8 mouse cellular contexts compared by ENCODE assay signal in genomic region chr2:152670983-152671641, GRCm38 (mm10). TPM values are rescaled to one million over a fixed set of nuclear protein-coding genes. Genes with fewer than 3 reads are reported as not detected.
DNase-seq lines count a peak whose midpoint lies in the region; ATAC-seq and TF ChIP-seq lines count a peak whose summit lies in the region.
"Had no signal": no experiment of that assay in that cellular context is flagged by ENCODE, and none has a peak within 500 bp of the region (broad histone marks: within the 10 kb centered on the region; RNA-seq: fewer than 3 reads in every experiment).

No protein-coding gene starts in this region.

- peak; percentile 42 for DNase-seq in 3T3-L1 (ENCODE audit: low read depth, low spot score)
- peak; percentile 77 for DNase-seq in 416B (ENCODE audit: low read depth)
- DNase-seq in midbrain, postnatal 0 days (ENCODE audit: low spot score): no peak
- peak; percentile 93 for DNase-seq in thymus, postnatal 25 days
- DNase-seq in embryo, embryonic 11 days: no peak

- peak overlapping the region; percentile 98 for H3K4me3 ChIP-seq in forebrain, embryonic 12.5 days (replicated peaks)
- H3K4me3 ChIP-seq in limb, embryonic 13.5 days: peak overlapping the region; percentile 98
- H3K4me3 ChIP-seq in midbrain, postnatal 0 days (ENCODE audit: low read depth, low read length): peak overlapping the region; percentile 73

- H3K9me3 ChIP-seq in forebrain, embryonic 12.5 days: no peaks in the 10 kb centered on the region
- no peaks in the 10 kb centered on the region for H3K9me3 ChIP-seq in limb, embryonic 13.5 days
- H3K9me3 ChIP-seq in midbrain, postnatal 0 days (ENCODE audit: low read length): no peaks in the 10 kb centered on the region

- peaks cover 33% of the 10 kb centered on the region for H3K4me1 ChIP-seq in forebrain, embryonic 12.5 days
- peaks cover 57% of the 10 kb centered on the region for H3K4me1 ChIP-seq in limb, embryonic 13.5 days
- H3K4me1 ChIP-seq in midbrain, postnatal 0 days (ENCODE audit: insufficient read depth, low read length): peaks cover 15% of the 10 kb centered on the region

- peak overlapping the region; percentile 94 for H3K27ac ChIP-seq in forebrain, embryonic 12.5 days
- peak overlapping the region; percentile 98 for H3K27ac ChIP-seq in limb, embryonic 13.5 days
- peak overlapping the region; percentile 98 for H3K27ac ChIP-seq in midbrain, postnatal 0 days (ENCODE audit: low read depth, low read length)

- ATAC-seq in forebrain, embryonic 12.5 days (ENCODE audit: low FRiP score): no peak
- ATAC-seq in limb, embryonic 13.5 days (ENCODE audit: low FRiP score, low read depth): no peak
- ATAC-seq in midbrain, postnatal 0 days (ENCODE audit: low FRiP score): no peak

- peaks cover 34% of the 10 kb centered on the region for H3K36me3 ChIP-seq in forebrain, embryonic 12.5 days (replicated peaks)
- peaks cover 39% of the 10 kb centered on the region for H3K36me3 ChIP-seq in limb, embryonic 13.5 days
- peaks cover 17% of the 10 kb centered on the region; the same call in 1 of the 2 replicates for H3K36me3 ChIP-seq in midbrain, postnatal 0 days (ENCODE audit: insufficient read depth, low read length)

- 64% methylated on average over 9 of the region's 9 CpGs for WGBS in forebrain, embryonic 12.5 days
- WGBS in limb, embryonic 13.5 days: 58% methylated on average over 9 of the region's 9 CpGs
- WGBS in midbrain, postnatal 0 days: 48% methylated on average over 9 of the region's 9 CpGs

- no peaks in the 10 kb centered on the region for H3K27me3 ChIP-seq in forebrain, embryonic 12.5 days
- H3K27me3 ChIP-seq in limb, embryonic 13.5 days: no peaks in the 10 kb centered on the region
- H3K27me3 ChIP-seq in midbrain, postnatal 0 days (ENCODE audit: insufficient read depth, low read length): no peaks in the 10 kb centered on the region

- no peak for TF ChIP-seq CTCF in midbrain, postnatal 0 days (IDR thresholded peaks at IDR 0.05)

- H3K4me2 ChIP-seq in forebrain, embryonic 12.5 days: peak overlapping the region; percentile 87
- H3K4me2 ChIP-seq in limb, embryonic 13.5 days (replicated peaks): peak overlapping the region; percentile 78
- H3K4me2 ChIP-seq in midbrain, postnatal 0 days (ENCODE audit: low read depth, low read length, poor library complexity, severe bottlenecking): peak overlapping the region; percentile 95

- peak overlapping the region; percentile 90 for H3K9ac ChIP-seq in forebrain, embryonic 12.5 days
- peak overlapping the region; percentile 98 for H3K9ac ChIP-seq in limb, embryonic 13.5 days
- H3K9ac ChIP-seq in midbrain, postnatal 0 days (replicated peaks; ENCODE audit: low read length, poor library complexity, severe bottlenecking): peak overlapping the region; percentile 97

RNA-seq across cellular contexts. Expression of gene H13, which starts 1.9 kb away (rescaled TPM):
- polyA plus RNA-seq in forebrain, embryonic 12.5 days (2016; fragmentation: Nextera tagmentation; extraction: Ambion mirVana): 128 and 131 TPM in 2 replicates
- 156 and 159 TPM in 2 replicates for polyA plus RNA-seq in limb, embryonic 13.5 days (2015; fragmentation: Nextera tagmentation; extraction: Ambion mirVana)
- total RNA-seq in midbrain, postnatal 0 days (2014; rRNA removed): 166 and 173 TPM in 2 replicates
- polyA plus RNA-seq in midbrain, postnatal 0 days (2015; fragmentation: Nextera tagmentation; extraction: Ambion mirVana): 175 and 182 TPM in 2 replicates

RNA-seq across cellular contexts. Expression of gene Mcts2, which starts 15.7 kb away (rescaled TPM):
- 39.5 and 41.2 TPM in 2 replicates for polyA plus RNA-seq in forebrain, embryonic 12.5 days (2016; fragmentation: Nextera tagmentation; extraction: Ambion mirVana)
- 29.2 and 30.0 TPM in 2 replicates for polyA plus RNA-seq in limb, embryonic 13.5 days (2015; fragmentation: Nextera tagmentation; extraction: Ambion mirVana)
- 14.5 and 21.8 TPM in 2 replicates for total RNA-seq in midbrain, postnatal 0 days (2014; rRNA removed)
- 28.0 and 28.1 TPM in 2 replicates for polyA plus RNA-seq in midbrain, postnatal 0 days (2015; fragmentation: Nextera tagmentation; extraction: Ambion mirVana)

RNA-seq across cellular contexts. Expression of gene Rem1, which starts 44.4 kb away (rescaled TPM):
- 0.26 and 0.38 TPM in 2 replicates for polyA plus RNA-seq in forebrain, embryonic 12.5 days (2016; fragmentation: Nextera tagmentation; extraction: Ambion mirVana)
- 2.1 and 2.9 TPM in 2 replicates for polyA plus RNA-seq in limb, embryonic 13.5 days (2015; fragmentation: Nextera tagmentation; extraction: Ambion mirVana)
- total RNA-seq in midbrain, postnatal 0 days (2014; rRNA removed): 0.16 and 0.33 TPM in 2 replicates
- polyA plus RNA-seq in midbrain, postnatal 0 days (2015; fragmentation: Nextera tagmentation; extraction: Ambion mirVana): 0.49 and 0.94 TPM in 2 replicates

RNA-seq across cellular contexts. Expression of gene Defb25, which starts 48.3 kb away (rescaled TPM):
- polyA plus RNA-seq in forebrain, embryonic 12.5 days (2016; fragmentation: Nextera tagmentation; extraction: Ambion mirVana): not detected in 2 replicates
- 2.0 TPM in 1 of 2 replicates, not detected in the other for polyA plus RNA-seq in limb, embryonic 13.5 days (2015; fragmentation: Nextera tagmentation; extraction: Ambion mirVana)
- total RNA-seq in midbrain, postnatal 0 days (2014; rRNA removed): not detected in 2 replicates
- 0.79 and 1.2 TPM in 2 replicates for polyA plus RNA-seq in midbrain, postnatal 0 days (2015; fragmentation: Nextera tagmentation; extraction: Ambion mirVana)
- total RNA-seq: heart, adult 18-20 months had no signal

Comparison
In these comparisons a context has a peak if more than half of its experiments do, and no peak if none do; other contexts are left out.
1. DNase-seq: peak in 3T3-L1 (single experiment), 416B (single experiment) and thymus, postnatal 25 days (single experiment); none in midbrain, postnatal 0 days (single experiment) and embryo, embryonic 11 days (single experiment).
2. Peak in every context shown above with its lines, with median percentiles within 50 percentile points of each other: H3K27ac ChIP-seq, H3K4me2 ChIP-seq, H3K4me3 ChIP-seq and H3K9ac ChIP-seq.